Mouse (Mus musculus) urinary bladder, postnatal 25 days (tissue): ENCODE measurements around the gene Pde2a.
A peak's percentile ranks its signal among the peaks of the same experiment; 100 is the strongest.

Source experiments
- DNase-seq: peaks from one replicate; pipeline ENCODE4 v3.0.0; 2022; ENCODE audit warnings: low spot score

The Pde2a gene

GRCm38 (mm10) chr7:101472598-101473558, 51.4 kb downstream of the Pde2a start:
- no peak for DNase-seq

- DNase-seq: peak; percentile 24
Observed at GRCm38 (mm10) chr7:101474399-101474811, 52.9 kb downstream of the Pde2a start.

GRCm38 (mm10) chr7:101476028-101476427, 54.5 kb downstream of the Pde2a start:
- no peak for DNase-seq

- no peak for DNase-seq
Observed at GRCm38 (mm10) chr7:101476493-101476892, 55.0 kb downstream of the Pde2a start.

GRCm38 (mm10) chr7:101477200-101477599, 55.7 kb downstream of the Pde2a start:
- no peak for DNase-seq

GRCm38 (mm10) chr7:101478099-101478498, 56.6 kb downstream of the Pde2a start:
- DNase-seq: no peak

- no peak for DNase-seq
Observed at GRCm38 (mm10) chr7:101479841-101480240, 58.4 kb downstream of the Pde2a start.

- DNase-seq: no peak
Observed at GRCm38 (mm10) chr7:101480671-101481070, 59.2 kb downstream of the Pde2a start.

- no peak for DNase-seq
Observed at GRCm38 (mm10) chr7:101481872-101482498, 60.5 kb downstream of the Pde2a start.

GRCm38 (mm10) chr7:101482499-101483081, 61.1 kb downstream of the Pde2a start:
- no peak for DNase-seq

- DNase-seq: no peak
Observed at GRCm38 (mm10) chr7:101483498-101484115, 62.1 kb downstream of the Pde2a start.

- no peak for DNase-seq
Observed at GRCm38 (mm10) chr7:101487102-101487501, 65.6 kb downstream of the Pde2a start.

GRCm38 (mm10) chr7:101490952-101491351, 69.5 kb downstream of the Pde2a start:
- no peak for DNase-seq

- no peak for DNase-seq
Observed at GRCm38 (mm10) chr7:101498385-101498784, 76.9 kb downstream of the Pde2a start.

GRCm38 (mm10) chr7:101499251-101499650, 77.8 kb downstream of the Pde2a start:
- DNase-seq: no peak

- no peak for DNase-seq
Observed at GRCm38 (mm10) chr7:101499701-101500100, 78.2 kb downstream of the Pde2a start.

GRCm38 (mm10) chr7:101501236-101501635, 79.7 kb downstream of the Pde2a start:
- DNase-seq: no peak

GRCm38 (mm10) chr7:101501675-101502074, 80.2 kb downstream of the Pde2a start:
- DNase-seq: no peak

- DNase-seq: peak; percentile 63
Observed at GRCm38 (mm10) chr7:101503351-101503750, 81.9 kb downstream of the Pde2a start.

GRCm38 (mm10) chr7:101503803-101504202, 82.3 kb downstream of the Pde2a start:
- DNase-seq: no peak

- DNase-seq: peak; percentile 19
Observed at GRCm38 (mm10) chr7:101504507-101504906, 83.0 kb downstream of the Pde2a start.

GRCm38 (mm10) chr7:101509212-101509611, 87.7 kb downstream of the Pde2a start:
- no peak for DNase-seq
